Mouse (Mus musculus) thymus, adult 2 months (tissue): ENCODE data around the gene Arpc3.

Experiments
- CTCF ChIP-seq: fragments of 200-500 bp; IDR thresholded peaks from 2 replicates; pipeline ENCODE4 v1.5.1; 2012; ENCODE audit warnings: mild to moderate bottlenecking, control low read depth, low read length, moderate library complexity, borderline replicate concordance; ENCODE audit not compliant: control insufficient read depth, poor library complexity, insufficient read depth; ENCODE audit errors: extremely low read depth
- POLR2A ChIP-seq: fragments of 200-500 bp; IDR thresholded peaks from 2 replicates; pipeline ENCODE4 v1.6.1; 2012; ENCODE audit warnings: mild to moderate bottlenecking, low read length, control low read depth, moderate library complexity; ENCODE audit not compliant: control insufficient read depth, poor library complexity, insufficient read depth; ENCODE audit errors: extremely low read depth

DNA sequence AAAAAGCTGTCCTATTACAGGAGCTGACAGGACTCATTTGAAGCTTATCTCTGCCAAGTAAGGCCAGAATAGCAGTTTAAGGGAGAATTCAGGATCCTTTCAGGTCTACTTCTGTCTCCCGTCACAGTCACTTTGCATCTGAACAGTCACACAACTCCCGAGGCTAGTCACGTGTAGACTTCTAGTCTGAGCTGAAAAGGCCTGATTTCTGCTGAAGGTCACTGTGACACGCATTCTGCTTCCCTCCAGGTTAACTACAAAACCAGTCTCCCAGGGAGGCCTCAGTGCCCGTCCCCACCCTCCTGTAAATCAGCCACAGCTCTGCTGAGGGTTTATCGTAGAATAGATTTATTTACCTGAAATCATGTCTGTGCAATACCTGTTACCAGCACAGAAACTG is 61.5 kb downstream of the Arpc3 start:
- TF ChIP-seq CTCF (no peak), POLR2A (no peak)
